Mouse (Mus musculus): ENCODE results near the gene Stk38l.

The Stk38l gene

DNA sequence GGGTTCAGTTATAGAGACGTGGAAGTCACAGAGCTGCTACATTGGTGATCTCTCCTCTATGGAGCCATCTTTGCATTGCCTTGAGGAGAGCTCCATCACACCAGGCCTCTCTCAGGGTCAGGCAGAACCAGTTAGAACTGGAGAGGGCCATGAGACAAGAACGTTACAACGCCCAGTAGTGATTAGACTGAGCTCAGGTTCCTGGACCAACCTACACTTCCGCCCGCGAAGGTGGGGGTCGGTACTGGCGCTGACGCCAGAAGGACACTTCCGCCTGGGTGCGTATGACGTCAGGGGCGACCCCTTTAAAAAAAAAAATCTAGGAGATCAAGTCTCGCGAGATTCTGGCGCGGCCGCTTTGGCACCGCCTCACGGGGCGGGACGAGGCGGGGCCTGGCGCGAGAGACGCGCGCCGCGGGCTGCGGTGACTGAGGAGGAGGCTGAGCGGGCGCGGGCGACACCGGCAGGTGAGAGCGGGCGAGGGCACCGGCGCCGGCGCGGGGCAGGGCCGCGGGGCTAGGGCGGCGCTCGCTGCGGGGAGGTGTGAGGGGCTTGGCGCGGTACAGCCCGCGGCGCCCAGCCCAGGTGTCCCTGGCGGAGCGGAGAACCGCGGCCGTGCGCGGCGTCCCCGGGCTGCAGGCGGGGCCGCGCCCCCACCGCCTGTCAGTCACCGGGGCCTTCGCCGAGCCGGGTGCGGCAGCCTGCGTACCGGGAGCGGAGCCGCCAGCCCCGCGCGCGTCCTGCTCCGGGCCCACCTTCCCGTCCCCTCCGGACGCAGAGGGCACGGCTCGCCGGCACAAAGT, at the start of gene Stk38l:
Stk38l (plus strand) TSS at position 415 of the 803 bp plus-strand sequence.
- peak; percentile 97 for DNase-seq

GRCm38 (mm10) chr6:146676904-146677303, 47.9 kb upstream of the Stk38l start:
- no peak for DNase-seq

DNA sequence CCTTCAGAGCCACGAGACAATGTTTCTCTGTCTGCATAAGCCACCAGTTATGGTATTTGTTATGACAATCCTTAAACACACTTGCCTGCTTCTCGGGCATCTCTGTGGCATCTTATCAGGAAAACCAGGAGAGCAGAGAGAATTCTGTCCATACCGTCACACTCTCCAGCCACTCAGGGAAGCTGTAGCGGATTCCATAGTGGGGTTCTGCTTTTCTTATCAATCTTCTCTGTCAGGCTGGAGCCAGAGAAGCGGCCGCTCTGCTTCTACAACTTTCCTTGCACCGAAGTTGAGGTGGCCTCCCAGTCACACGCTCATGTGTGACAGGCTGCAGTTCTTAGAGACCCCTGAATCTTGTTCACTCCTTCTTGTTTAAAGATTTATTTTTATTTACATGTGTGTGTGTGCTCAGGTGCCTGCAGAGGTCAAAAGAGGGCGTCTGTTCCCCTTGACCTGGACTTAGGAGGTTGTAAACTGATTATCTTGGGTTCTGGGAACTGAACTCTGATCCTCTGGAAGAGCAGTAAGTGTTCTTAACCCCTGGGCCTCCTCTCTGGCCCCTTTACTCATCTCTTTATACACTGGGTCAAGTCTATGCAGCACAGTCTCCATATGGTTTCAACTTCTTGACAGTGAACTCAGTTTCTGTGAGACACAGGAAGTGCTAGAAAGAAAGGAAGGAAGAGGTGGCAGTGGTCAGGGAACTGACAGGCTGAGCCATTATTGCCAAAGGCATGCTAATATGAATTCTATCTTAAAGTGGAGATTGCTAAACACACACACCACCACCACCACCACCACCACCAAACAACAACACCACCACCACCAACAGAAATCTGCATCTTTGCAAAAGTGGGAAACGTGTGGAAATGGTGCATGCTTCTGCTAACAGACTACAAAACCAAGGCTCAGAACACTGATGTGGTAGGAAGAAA, 46.4 kb upstream of the Stk38l start:
- no peak for DNase-seq

- no peak for DNase-seq
Observed at GRCm38 (mm10) chr6:146683881-146684280, 40.9 kb upstream of the Stk38l start.

- peak; percentile 10 for DNase-seq
Observed at GRCm38 (mm10) chr6:146685781-146686308, 39.0 kb upstream of the Stk38l start.

DNA sequence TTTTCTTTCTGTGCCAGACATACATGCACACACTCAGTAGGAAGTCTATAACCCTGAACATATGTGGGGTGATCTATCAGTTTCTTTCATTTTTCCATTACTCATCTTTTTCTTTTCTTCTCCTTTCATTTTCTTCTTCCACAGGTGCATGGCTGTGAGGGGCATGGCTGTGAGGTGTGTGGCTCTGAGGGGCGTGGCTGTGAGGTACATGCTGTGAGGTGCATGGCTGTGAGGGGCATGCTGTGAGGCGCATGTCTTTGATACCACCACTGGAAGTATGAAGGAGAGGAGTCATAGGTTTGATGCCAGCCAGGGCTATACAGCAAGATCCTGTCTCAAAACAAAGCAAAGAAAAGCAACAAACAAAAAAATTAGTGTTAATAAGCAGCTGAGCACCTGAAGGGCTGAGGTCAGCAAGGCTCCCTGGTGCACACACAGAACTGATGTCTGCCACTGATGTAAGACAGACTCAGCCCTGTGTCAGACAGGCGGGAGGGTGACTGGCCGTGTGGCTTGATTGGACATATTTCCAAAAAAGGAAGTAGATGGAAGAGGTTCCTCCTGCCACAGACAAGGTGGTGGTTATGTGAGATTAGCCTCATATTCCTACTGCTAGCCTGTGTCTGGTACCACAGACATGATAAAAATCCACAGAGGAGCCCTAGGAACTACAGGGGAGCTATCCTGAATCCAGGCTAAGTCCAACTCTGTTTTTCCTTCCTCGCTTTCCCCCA, 38.2 kb upstream of the Stk38l start:
- DNase-seq = no peak

DNA sequence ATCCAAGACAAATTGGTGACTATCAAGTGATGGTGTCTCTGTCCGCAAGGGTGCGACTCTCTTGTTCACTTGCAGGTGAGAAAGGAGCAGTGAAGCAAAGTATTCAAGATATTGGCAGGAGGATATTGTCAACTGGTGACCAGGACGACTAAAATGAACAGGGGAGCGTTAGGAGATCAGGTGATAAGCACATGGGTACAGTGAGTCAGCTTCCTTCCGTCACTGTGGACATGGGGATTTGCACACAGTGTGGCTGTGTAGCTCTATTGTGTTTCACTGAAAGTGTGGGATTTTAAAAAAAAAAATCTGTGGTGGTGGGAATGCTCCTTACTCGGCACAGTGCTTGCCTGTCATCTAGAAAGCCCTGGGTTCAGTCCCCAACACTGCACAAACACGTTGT, 36.8 kb upstream of the Stk38l start:
- DNase-seq = no peak

GRCm38 (mm10) chr6:146688861-146689260, 35.9 kb upstream of the Stk38l start:
- no peak for DNase-seq

DNA sequence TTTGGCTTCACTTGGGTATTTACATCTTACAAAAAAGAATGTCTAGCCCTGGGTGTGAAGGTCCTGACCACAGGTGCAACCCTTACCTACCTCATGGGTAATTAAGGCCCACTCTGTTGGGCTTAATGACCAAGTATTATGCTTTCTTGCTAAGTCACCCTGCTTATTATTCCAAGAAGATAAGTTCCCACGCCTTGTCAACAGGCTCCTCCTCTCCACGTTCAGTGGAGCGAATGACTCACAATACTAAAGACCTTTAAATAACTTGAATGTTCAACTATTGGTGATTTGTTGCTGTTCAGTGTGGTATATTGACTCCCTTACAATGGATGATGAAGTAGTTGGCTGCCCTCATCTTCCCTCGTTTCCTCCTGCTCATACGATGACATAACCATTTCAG, 27.0 kb upstream of the Stk38l start:
- DNase-seq = no peak

GRCm38 (mm10) chr6:146698376-146698775, 26.4 kb upstream of the Stk38l start:
- DNase-seq = no peak

GRCm38 (mm10) chr6:146700461-146700860, 24.3 kb upstream of the Stk38l start:
- no peak for DNase-seq

DNA sequence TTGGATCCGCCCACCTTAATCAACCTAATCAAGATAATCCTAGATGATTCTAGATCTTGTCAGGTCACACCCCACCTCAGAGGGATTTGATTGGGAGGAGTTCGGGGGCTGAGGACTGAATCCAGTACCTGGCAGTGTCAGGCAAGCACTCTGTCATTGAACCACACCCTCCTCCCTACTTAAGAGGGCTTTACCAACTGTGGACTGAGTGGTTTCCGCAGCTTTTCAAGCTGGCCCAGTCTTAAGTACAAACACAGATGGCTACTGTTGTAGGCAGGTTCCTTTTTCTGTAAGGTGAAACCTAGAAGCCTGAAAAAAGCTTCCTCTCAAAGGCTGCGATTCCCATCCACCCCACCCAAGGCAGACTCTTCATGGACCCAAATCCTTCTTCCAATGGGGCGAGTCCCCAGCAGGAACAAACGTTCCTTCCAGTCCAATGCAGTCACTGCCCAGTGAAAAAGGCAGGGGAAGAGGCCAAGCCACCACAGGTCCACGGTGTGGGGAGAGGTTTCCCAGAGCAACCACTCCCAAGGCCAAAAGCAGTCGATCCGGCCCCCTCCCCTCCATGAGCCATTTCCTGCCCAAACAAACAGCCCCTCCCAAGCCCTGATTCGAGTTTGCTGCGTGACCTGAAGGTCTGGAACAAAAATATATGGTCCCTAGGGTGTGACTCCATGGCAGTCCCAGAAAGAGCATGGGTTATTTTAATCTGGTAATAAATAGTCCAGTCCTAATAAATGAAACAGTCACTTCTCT, 22.5 kb upstream of the Stk38l start:
- no peak for DNase-seq

- no peak for DNase-seq
Observed at GRCm38 (mm10) chr6:146703351-146703750, 21.4 kb upstream of the Stk38l start.

DNA sequence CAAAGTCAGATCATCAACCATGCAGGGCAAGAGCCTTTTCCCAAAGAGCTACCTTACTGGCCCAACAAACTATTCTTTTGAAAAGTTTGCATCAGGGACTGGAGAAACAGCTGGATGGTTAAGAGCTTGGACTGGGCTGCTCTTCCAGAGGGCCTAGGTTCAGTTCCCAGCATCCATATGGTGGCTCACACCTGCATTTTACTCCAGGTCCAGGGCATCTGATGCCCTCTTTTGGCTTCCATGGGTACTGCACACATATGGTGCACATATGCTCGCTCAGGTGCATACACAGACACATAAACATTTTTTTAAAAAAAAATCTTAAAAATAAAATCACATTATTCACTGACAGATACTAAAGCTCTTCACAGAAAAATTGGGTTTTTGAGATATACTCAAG, 19.2 kb upstream of the Stk38l start:
- no peak for DNase-seq

- no peak for DNase-seq
Observed at GRCm38 (mm10) chr6:146719606-146720005, 5.2 kb upstream of the Stk38l start.

DNA sequence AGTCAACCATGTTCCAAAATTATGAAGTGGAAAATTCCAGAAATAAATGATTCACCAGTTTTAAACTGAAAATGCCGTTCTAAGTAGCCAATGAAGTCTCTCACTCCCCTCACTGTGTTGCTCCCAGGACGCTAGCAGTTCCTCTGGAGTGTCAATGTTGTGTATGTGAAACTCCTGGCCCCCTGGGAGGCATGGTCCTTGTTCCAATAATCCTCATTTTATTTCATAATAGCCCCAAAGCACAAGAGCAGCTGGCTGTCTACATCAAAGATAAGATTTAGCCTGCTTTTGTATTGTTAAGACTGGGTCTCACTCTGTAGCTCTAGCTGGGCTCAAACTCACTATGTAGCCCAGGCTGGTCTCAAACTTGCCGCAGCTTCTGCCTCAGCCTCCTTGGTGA, 990 bp upstream of the Stk38l start:
- no peak for DNase-seq

DNA sequence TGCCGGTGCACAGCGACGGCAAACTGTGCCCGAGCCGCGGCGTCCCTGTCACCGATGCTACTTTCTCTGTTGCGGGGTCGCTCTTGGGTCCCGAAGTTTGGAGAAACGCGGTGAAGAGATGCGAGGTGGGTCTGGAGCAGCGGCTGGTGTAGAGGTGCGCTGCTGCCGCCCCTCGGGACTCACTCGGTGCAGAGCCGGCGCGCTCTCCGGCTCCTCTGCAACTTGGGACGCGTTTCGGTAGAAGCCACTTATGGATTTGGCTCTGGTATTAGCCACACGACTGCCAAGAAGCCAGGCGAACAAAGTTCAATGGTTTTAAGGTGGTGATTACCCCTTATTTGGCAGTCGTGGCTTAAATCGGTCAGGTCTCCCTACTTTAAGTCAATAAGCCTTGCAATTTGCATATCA, 593 bp downstream of the Stk38l start:
- no peak for DNase-seq

- no peak for DNase-seq
Observed at GRCm38 (mm10) chr6:146731031-146731430, 6.2 kb downstream of the Stk38l start.

DNA sequence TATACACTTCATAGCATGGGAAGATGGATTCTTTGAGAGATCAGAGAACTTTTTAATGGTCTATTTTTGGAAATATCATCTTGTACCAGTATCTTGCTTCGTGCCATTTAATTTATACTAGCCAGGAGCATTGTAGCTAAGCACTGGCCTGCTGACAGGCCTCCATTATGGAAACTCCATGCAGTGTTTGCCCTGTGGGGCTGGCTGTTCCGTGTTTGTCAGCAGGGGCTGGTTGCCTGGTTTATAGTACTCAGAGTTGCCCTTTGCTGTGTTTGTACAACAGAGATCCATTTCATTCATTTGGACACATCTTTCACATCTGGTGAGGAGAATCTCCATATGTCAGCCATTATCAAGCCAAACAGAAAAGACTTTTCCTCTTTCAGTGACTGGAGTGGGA, 6.9 kb downstream of the Stk38l start:
- no peak for DNase-seq

GRCm38 (mm10) chr6:146732232-146732631, 7.4 kb downstream of the Stk38l start:
- no peak for DNase-seq

- DNase-seq = no peak
Observed at GRCm38 (mm10) chr6:146732676-146733075, 7.9 kb downstream of the Stk38l start.

GRCm38 (mm10) chr6:146733554-146733953, 8.8 kb downstream of the Stk38l start:
- DNase-seq = no peak
